Mouse (Mus musculus) megakaryocyte, embryonic 14.5 days (primary cell): ENCODE data around the gene Cd47.

Experiments
- FLI1 ChIP-seq: IDR thresholded peaks from 2 replicates; pipeline ENCODE4 v1.6.1; 2012; ENCODE audit warnings: low read length, inconsistent platforms, mixed read lengths
- GATA1 ChIP-seq: IDR thresholded peaks from 3 replicates; pipeline ENCODE4 v1.6.1; 2012; ENCODE audit warnings: mixed read lengths, low read length, inconsistent platforms, borderline replicate concordance

GRCm38 (mm10) chr16:49812821-49813616, 12.7 kb downstream of the Cd47 start:
- TF ChIP-seq GATA1 (no peak), FLI1 (no peak)
